Comparison of ENCODE assay signal across 27 mouse cellular contexts in the genomic region with DNA sequence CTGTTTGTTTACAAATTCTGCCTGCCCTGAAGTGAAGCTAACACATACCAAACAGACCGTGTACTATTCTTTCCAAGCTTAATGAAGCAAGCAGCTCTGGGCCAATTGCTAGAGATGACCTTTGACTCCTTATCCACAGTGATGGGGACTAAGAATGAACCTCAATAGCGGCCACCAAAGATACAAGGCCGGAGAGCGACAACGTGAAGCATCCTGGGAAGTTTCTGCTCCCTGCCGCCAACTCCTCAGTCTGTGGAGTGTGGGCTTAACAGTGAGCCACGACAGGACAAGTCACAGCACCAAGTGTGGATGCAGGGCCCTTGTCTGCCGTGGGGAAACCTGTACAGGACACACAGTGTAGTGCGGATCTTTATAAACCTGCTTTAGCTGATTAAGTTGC.
A peak's percentile ranks its signal among the peaks of the same experiment; 100 is the strongest.
DNase-seq lines count a peak whose midpoint lies in the region; ATAC-seq and TF ChIP-seq lines count a peak whose summit lies in the region.
"Had no signal": no experiment of that assay in that cellular context is flagged by ENCODE, and none has a peak within 500 bp of the region (broad histone marks: within the 10 kb centered on the region; RNA-seq: fewer than 3 reads in every experiment).

No protein-coding gene starts in this region.

- no peak overlapping the region for H3K4me2 ChIP-seq in embryonic facial prominence, embryonic 11.5 days (ENCODE audit: low read depth, low read length)
- H3K4me2 ChIP-seq in hindbrain, embryonic 11.5 days (replicated peaks; ENCODE audit: low read depth, low read length), result no peak overlapping the region
- no peak overlapping the region for H3K4me2 ChIP-seq in hindbrain, embryonic 16.5 days (ENCODE audit: low read length)
- H3K4me2 ChIP-seq in lung, postnatal 0 days (replicated peaks; ENCODE audit: low read depth, low read length), result no peak overlapping the region
- H3K4me2 ChIP-seq: embryonic facial prominence, embryonic 13.5 days; forebrain, embryonic 13.5 days; heart, embryonic 12.5 days; intestine, embryonic 15.5 days; limb, embryonic 13.5 days; liver, embryonic 13.5 days; midbrain, embryonic 12.5 days; neural tube, embryonic 12.5 days had no signal

- TF ChIP-seq EP300 in lung, postnatal 0 days (IDR thresholded peaks at IDR 0.05), result no peak

- no peak overlapping the region for H3K4me3 ChIP-seq in embryonic facial prominence, embryonic 11.5 days (ENCODE audit: low read depth, low read length)
- H3K4me3 ChIP-seq in embryonic facial prominence, embryonic 10.5 days, result no peak overlapping the region
- no peak overlapping the region for H3K4me3 ChIP-seq in hindbrain, embryonic 11.5 days (ENCODE audit: low read depth, low read length)
- H3K4me3 ChIP-seq in hindbrain, embryonic 16.5 days (ENCODE audit: low read length), result no peak overlapping the region
- H3K4me3 ChIP-seq in lung, postnatal 0 days (ENCODE audit: low read depth, low read length), result no peak overlapping the region
- H3K4me3 ChIP-seq in lung, adult 2 months (replicated peaks; ENCODE audit: extremely low read depth, low read depth, low read length), result no peak overlapping the region
- H3K4me3 ChIP-seq: embryonic facial prominence, embryonic 13.5 days; forebrain, embryonic 13.5 days; heart, embryonic 12.5 days; intestine, embryonic 15.5 days; layer of hippocampus, adult 2 months; limb, embryonic 13.5 days; liver, embryonic 13.5 days; midbrain, embryonic 12.5 days; myocyte; neural tube, embryonic 12.5 days had no signal

- H3K9me3 ChIP-seq in embryonic facial prominence, embryonic 11.5 days (replicated peaks; ENCODE audit: control insufficient read depth, low read length), result no peaks in the 10 kb centered on the region
- H3K9me3 ChIP-seq in embryonic facial prominence, embryonic 10.5 days, result no peaks in the 10 kb centered on the region
- H3K9me3 ChIP-seq in hindbrain, embryonic 11.5 days (ENCODE audit: control insufficient read depth, low read length), result no peaks in the 10 kb centered on the region
- H3K9me3 ChIP-seq in hindbrain, embryonic 16.5 days (ENCODE audit: control insufficient read depth, low read length), result no peaks in the 10 kb centered on the region
- no peaks in the 10 kb centered on the region for H3K9me3 ChIP-seq in lung, postnatal 0 days (ENCODE audit: low read length)
- H3K9me3 ChIP-seq: embryonic facial prominence, embryonic 13.5 days; forebrain, embryonic 13.5 days; heart, embryonic 12.5 days; intestine, embryonic 15.5 days; limb, embryonic 13.5 days; liver, embryonic 13.5 days; midbrain, embryonic 12.5 days; neural tube, embryonic 12.5 days had no signal

- no peak overlapping the region for H3K9ac ChIP-seq in embryonic facial prominence, embryonic 11.5 days (replicated peaks; ENCODE audit: low read length)
- no peak overlapping the region for H3K9ac ChIP-seq in hindbrain, embryonic 11.5 days (ENCODE audit: low read depth, low read length)
- no peak overlapping the region for H3K9ac ChIP-seq in hindbrain, embryonic 16.5 days (ENCODE audit: low read depth, low read length)
- no peak overlapping the region for H3K9ac ChIP-seq in lung, postnatal 0 days (replicated peaks; ENCODE audit: low read depth)
- H3K9ac ChIP-seq: embryonic facial prominence, embryonic 13.5 days; forebrain, embryonic 13.5 days; heart, embryonic 12.5 days; intestine, embryonic 15.5 days; limb, embryonic 13.5 days; liver, embryonic 13.5 days; midbrain, embryonic 12.5 days; neural tube, embryonic 12.5 days had no signal

- no peak overlapping the region for H3K27ac ChIP-seq in embryonic facial prominence, embryonic 11.5 days (replicated peaks; ENCODE audit: low read depth, low read length)
- no peak overlapping the region for H3K27ac ChIP-seq in embryonic facial prominence, embryonic 10.5 days (replicated peaks)
- no peak overlapping the region for H3K27ac ChIP-seq in hindbrain, embryonic 11.5 days (ENCODE audit: low read depth, low read length)
- no peak overlapping the region for H3K27ac ChIP-seq in hindbrain, embryonic 16.5 days (ENCODE audit: low read depth, low read length)
- H3K27ac ChIP-seq in lung, postnatal 0 days (ENCODE audit: low read length), result no peak overlapping the region
- H3K27ac ChIP-seq: embryonic facial prominence, embryonic 13.5 days; forebrain, embryonic 13.5 days; hindbrain, postnatal 0 days; intestine, embryonic 15.5 days; layer of hippocampus, adult 2 months; limb, embryonic 13.5 days; liver, embryonic 13.5 days; midbrain, embryonic 12.5 days; neural tube, embryonic 12.5 days had no signal

- TF ChIP-seq CTCF in lung, postnatal 0 days (IDR thresholded peaks at IDR 0.05), result no peak
- TF ChIP-seq CTCF in lung, adult 2 months (IDR thresholded peaks at IDR 0.05; ENCODE audit: insufficient read depth, low read length), result no peak

- 41% methylated on average over 9 of the region's 9 CpGs for WGBS in embryonic facial prominence, embryonic 11.5 days
- 44% methylated on average over 9 of the region's 9 CpGs for WGBS in embryonic facial prominence, embryonic 10.5 days
- 30% methylated on average over 9 of the region's 9 CpGs for whole genome bisulfite sequencing in hindbrain, embryonic 11.5 days
- WGBS in hindbrain, embryonic 16.5 days, result 28% methylated on average over 9 of the region's 9 CpGs
- WGBS in lung, postnatal 0 days, result 53% methylated on average over 9 of the region's 9 CpGs
- 67% methylated on average over 9 of the region's 9 CpGs for WGBS in lung, adult 2 months

- no peaks in the 10 kb centered on the region for H3K4me1 ChIP-seq in embryonic facial prominence, embryonic 11.5 days (ENCODE audit: control insufficient read depth, insufficient read depth, low read length)
- peaks cover 4% of the 10 kb centered on the region; the same call in 1 of the 2 replicates for H3K4me1 ChIP-seq in embryonic facial prominence, embryonic 10.5 days
- no peaks in the 10 kb centered on the region for H3K4me1 ChIP-seq in hindbrain, embryonic 11.5 days (replicated peaks; ENCODE audit: control insufficient read depth, insufficient read depth, low read length)
- no peaks in the 10 kb centered on the region for H3K4me1 ChIP-seq in hindbrain, embryonic 16.5 days (ENCODE audit: control insufficient read depth, insufficient read depth, low read depth, low read length)
- H3K4me1 ChIP-seq in lung, postnatal 0 days (ENCODE audit: insufficient read depth, low read depth, low read length), result no peaks in the 10 kb centered on the region
- no peaks in the 10 kb centered on the region for H3K4me1 ChIP-seq in lung, adult 2 months (ENCODE audit: control insufficient read depth, insufficient read depth, low read length)
- H3K4me1 ChIP-seq: embryonic facial prominence, embryonic 13.5 days; forebrain, embryonic 13.5 days; heart, embryonic 12.5 days; limb, embryonic 13.5 days; liver, embryonic 13.5 days; neural tube, embryonic 12.5 days had no signal

- ATAC-seq in embryonic facial prominence, embryonic 11.5 days (replicated peaks; ENCODE audit: insufficient number of reproducible peaks, low FRiP score, low TSS enrichment, low read depth), result 0 out of 2 replicates have a peak, but pooled peaks have one; percentile 65
- ATAC-seq in hindbrain, embryonic 11.5 days (ENCODE audit: low FRiP score), result peak; percentile 51; the same call in 1 of the 2 replicates
- ATAC-seq in hindbrain, embryonic 16.5 days, result no peak
- ATAC-seq in lung, postnatal 0 days, result no peak
- ATAC-seq: forebrain, embryonic 13.5 days; hindbrain, postnatal 0 days; intestine, embryonic 15.5 days had no signal

- H3K36me3 ChIP-seq in embryonic facial prominence, embryonic 11.5 days (replicated peaks; ENCODE audit: control insufficient read depth, insufficient read depth, low read depth, low read length), result no peaks in the 10 kb centered on the region
- H3K36me3 ChIP-seq in embryonic facial prominence, embryonic 10.5 days (replicated peaks), result no peaks in the 10 kb centered on the region
- H3K36me3 ChIP-seq in hindbrain, embryonic 11.5 days (ENCODE audit: control insufficient read depth, insufficient read depth, low read length), result no peaks in the 10 kb centered on the region
- H3K36me3 ChIP-seq in hindbrain, embryonic 16.5 days (ENCODE audit: control insufficient read depth, insufficient read depth, low read length), result no peaks in the 10 kb centered on the region
- H3K36me3 ChIP-seq in lung, postnatal 0 days (ENCODE audit: insufficient read depth, low read length), result no peaks in the 10 kb centered on the region
- H3K36me3 ChIP-seq: embryonic facial prominence, embryonic 13.5 days; heart, embryonic 12.5 days; intestine, embryonic 15.5 days; limb, embryonic 13.5 days; liver, embryonic 13.5 days; midbrain, embryonic 12.5 days; neural tube, embryonic 12.5 days had no signal

- DNase-seq in embryonic facial prominence, embryonic 11.5 days (ENCODE audit: low spot score), result no peak
- DNase-seq in embryonic facial prominence, embryonic 10.5 days (ENCODE audit: low spot score), result no peak
- no peak for DNase-seq in hindbrain, embryonic 11.5 days (ENCODE audit: low spot score)
- peak; percentile 12 for DNase-seq in lung, postnatal 0 days (ENCODE audit: low spot score)
- DNase-seq in lung, adult 2 months, result no peak
- no peak for DNase-seq in right cerebral cortex, postnatal 25 days
- DNase-seq: adrenal gland, postnatal 14 days; cerebellum, adult 11-12 months; cerebellum, adult 9-11 months; gastrocnemius, postnatal 14 days; heart, adult 18-20 months; heart, postnatal 4 days; kidney, adult 2 months; kidney, postnatal 36 days; liver, embryonic 13.5 days; lung, adult 18-20 months had no signal

- no peak for TF ChIP-seq POLR2A in lung, adult 2 months (IDR thresholded peaks at IDR 0.05; ENCODE audit: borderline replicate concordance, extremely low read depth, low read depth, low read length)

- no peaks in the 10 kb centered on the region for H3K27me3 ChIP-seq in embryonic facial prominence, embryonic 11.5 days (ENCODE audit: control insufficient read depth, insufficient read depth, low read length)
- H3K27me3 ChIP-seq in embryonic facial prominence, embryonic 10.5 days (replicated peaks; ENCODE audit: low read depth, poor library complexity, severe bottlenecking), result no peaks in the 10 kb centered on the region
- no peaks in the 10 kb centered on the region for H3K27me3 ChIP-seq in hindbrain, embryonic 11.5 days (ENCODE audit: control insufficient read depth, insufficient read depth, low read length)
- no peaks in the 10 kb centered on the region for H3K27me3 ChIP-seq in hindbrain, embryonic 16.5 days (replicated peaks; ENCODE audit: control insufficient read depth, insufficient read depth, low read length)
- H3K27me3 ChIP-seq in lung, postnatal 0 days (replicated peaks; ENCODE audit: insufficient read depth, low read length), result no peaks in the 10 kb centered on the region
- H3K27me3 ChIP-seq: embryonic facial prominence, embryonic 13.5 days; forebrain, embryonic 13.5 days; intestine, embryonic 15.5 days; limb, embryonic 13.5 days; liver, embryonic 13.5 days; midbrain, embryonic 12.5 days; neural tube, embryonic 12.5 days had no signal

Comparison
In these comparisons a context has a peak if more than half of its experiments do, and no peak if none do; other contexts are left out.
1. ATAC-seq: peak in embryonic facial prominence, embryonic 11.5 days (single experiment) and hindbrain, embryonic 11.5 days (single experiment); none in hindbrain, embryonic 16.5 days (single experiment) and lung, postnatal 0 days (single experiment).